Mouse (Mus musculus): ENCODE measurements around the gene Gse1.

The Gse1 gene

GRCm38 (mm10) chr8:120569123-120569522, 340.9 kb downstream of the Gse1 start:
- DNase-seq (ENCODE audit: low spot score in 2 of 2), result no peak

- DNase-seq (ENCODE audit: low spot score in 2 of 2), result peak; percentile 77 to 83
These were observed 341.9 kb downstream of the Gse1 start for GRCm38 (mm10) chr8:120569939-120570715.

- no peak for DNase-seq (ENCODE audit: low spot score in 2 of 2)
These were observed 343.3 kb downstream of the Gse1 start for GRCm38 (mm10) chr8:120571561-120571960.

GRCm38 (mm10) chr8:120572534-120572933, 344.3 kb downstream of the Gse1 start:
- peak in 1 of 2 experiments; percentile 77 for DNase-seq (ENCODE audit: low spot score in 2 of 2)

DNA sequence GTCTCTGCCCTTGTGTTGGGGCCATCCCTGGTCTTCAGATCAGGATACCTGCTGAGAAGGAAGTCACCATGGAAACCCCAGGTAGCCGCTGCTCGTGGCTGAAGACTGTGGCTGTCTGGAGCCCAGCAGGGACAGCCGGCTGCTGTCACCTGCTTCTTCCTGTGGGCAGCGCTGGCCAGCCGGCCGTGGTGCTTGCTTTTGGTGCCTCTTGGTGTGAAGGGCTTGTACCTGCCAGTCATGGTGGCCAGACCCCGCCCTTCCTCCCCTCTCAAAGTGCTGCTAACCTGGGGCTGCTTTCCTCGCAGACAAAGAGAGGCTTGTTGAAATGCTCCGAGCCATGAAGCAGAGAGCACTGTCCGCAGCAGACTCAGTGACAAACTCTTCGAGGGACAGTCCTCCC, 345.6 kb downstream of the Gse1 start:
- no peak for DNase-seq (ENCODE audit: low spot score in 2 of 2)

- no peak for DNase-seq (ENCODE audit: low spot score in 2 of 2)
These were observed 346.7 kb downstream of the Gse1 start for GRCm38 (mm10) chr8:120574941-120575340.

DNA sequence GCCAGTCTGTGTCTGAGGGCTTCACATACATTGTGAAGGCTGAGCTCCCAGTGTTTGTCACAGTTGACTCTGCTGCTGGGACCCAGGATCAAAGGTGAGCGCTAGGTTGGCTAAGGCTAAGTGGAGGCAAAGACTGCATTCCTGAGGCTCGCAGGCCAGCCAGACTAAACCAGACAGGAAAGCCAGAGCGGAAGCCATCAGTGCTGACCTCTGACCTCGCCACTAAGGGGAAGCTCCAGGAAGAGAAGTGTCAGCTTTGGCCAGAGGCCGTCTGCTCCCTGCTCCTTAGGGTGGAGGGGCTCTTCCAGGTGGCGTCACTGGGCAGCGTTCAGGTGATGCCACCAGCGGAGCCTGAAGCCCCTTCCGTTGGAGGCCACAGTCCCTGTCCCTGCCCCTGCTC, 347.5 kb downstream of the Gse1 start:
- no peak for DNase-seq (ENCODE audit: low spot score in 2 of 2)

DNA sequence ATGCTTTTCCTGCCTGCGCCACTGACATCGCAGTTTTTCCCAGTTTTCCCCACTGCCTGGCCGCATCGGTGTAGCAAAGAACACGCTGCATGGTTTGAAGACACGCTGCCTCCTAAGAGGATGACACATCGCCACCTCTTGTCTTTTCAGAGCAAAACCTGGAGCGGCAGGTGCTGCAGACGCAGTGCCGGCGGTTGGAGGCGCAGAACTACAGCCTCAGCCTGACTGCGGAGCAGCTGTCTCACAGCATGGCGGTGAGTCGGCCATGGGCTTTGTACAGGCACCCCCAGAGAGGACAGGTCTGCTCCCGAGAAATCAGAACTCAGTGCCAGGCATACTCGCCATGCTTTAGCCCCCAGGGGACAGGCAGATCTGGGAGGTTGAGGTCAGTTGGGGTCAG, 349.6 kb downstream of the Gse1 start:
- DNase-seq (ENCODE audit: low spot score in 2 of 2), result no peak

DNA sequence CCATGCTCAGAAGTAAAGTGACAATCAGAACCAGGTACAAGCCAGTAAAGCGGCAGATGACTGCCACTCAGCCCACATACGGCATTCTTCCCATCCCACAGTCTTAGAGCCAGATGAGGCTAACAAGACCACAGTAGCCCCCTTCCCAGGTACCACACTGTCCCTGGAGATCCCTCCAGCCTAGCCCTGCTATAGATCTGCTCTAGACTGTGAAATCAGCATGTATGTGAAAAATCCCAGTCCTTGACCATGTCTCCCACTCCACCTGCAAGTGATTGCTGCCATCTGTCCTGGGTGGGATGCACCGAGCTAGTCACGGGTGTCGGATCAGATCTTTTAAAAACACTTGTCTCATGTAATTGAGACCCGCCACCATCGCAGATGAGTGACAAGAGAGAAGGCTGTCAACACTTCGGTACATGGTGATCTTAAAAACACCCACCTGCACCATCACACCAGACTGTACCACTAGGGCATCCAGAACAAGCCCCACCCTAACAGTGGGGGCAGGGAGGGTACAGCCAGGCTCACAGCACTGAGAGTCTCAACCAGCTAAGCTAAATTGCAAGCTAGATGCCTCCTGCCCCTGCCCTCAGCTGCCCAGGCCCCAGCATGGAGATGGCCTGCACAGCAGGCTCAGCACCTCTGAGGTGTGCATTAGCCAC, 352.2 kb downstream of the Gse1 start:
- DNase-seq (ENCODE audit: low spot score in 2 of 2), result no peak

DNA sequence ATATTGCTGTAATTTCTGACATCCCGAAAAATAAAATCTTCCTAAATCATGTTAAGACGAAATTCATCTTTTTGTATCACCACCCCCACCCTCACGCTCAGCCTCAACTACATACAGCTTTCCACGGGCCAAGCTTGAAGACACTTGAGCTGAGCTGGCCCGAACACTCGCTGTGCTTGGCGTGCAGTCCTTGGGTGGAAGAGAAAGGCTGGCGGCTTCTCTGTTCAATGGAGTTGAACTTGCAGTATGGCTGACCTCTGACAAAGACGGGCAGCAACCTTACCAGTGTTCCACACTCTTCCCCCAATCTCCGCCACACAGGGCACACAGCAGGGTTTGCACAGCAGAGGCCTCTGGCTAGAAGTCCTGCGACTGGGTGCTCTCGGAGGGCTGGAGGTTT, 353.1 kb downstream of the Gse1 start:
- no peak for DNase-seq (ENCODE audit: low spot score in 2 of 2)

- DNase-seq (ENCODE audit: low spot score in 2 of 2), result no peak
These were observed 353.6 kb downstream of the Gse1 start for GRCm38 (mm10) chr8:120581811-120582210.

GRCm38 (mm10) chr8:120585521-120585920, 357.3 kb downstream of the Gse1 start:
- DNase-seq (ENCODE audit: low spot score in 2 of 2), result no peak

GRCm38 (mm10) chr8:120588908-120589771, 360.9 kb downstream of the Gse1 start, which contains the start of gene Gins2:
Gene Gins2, minus strand, starts transcription at chr8:120589304.
- DNase-seq (ENCODE audit: low spot score in 2 of 2), result peak; percentile 97 to 98

DNA sequence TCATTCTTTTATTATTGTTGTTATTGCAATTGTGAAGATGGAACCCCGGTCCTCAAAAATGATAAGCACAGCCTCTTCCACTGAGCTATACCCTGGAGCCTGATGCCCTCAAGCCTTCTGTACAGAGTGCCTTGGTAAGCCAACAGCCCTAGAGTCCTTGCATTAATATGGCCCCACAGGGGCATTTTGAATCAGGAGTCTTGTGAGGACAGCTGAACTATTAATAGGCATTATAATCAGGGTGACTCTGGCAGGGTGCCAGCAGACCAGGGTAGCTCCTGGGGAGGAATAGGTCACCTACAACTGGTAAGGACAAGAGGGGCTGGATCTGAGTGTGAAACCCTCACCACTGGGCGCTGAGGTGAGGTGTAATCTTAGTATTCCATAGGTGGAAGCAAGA, 361.7 kb downstream of the Gse1 start:
- peak in 1 of 2 experiments; percentile 62 for DNase-seq (ENCODE audit: low spot score in 2 of 2)

DNA sequence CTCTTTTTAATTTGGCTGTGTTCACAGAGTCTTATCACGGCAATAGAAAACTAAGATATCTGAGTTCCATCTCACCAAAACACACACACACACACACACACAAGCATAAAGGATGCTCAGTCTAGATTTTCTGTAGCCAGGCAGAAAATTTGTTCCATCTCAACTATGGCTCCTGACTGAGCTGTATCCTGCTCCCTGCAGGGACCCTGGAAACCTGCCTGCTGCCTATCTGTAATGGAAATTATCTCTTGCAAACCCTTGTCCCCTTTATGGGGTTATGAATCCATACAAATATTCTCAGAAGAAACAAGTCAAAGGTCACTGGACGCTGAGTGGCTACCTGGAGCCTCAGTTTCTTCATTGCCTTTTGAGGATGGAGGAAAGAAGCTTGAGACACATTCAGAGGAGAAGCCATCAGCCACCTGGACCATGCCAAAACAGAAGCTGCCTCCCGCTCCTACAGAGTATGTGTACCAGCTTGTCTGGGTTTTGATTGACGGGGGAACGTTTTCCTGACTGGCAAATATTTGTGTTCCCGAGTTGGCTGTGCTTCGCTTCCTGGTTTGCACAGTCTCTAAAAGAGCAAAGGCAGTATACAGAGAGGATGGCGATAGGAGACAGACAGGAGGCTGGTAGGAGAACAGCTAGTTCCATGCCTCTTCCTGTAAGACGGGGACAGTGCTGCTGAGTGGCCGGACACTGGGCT, 363.5 kb downstream of the Gse1 start:
- DNase-seq (ENCODE audit: low spot score in 2 of 2), result no peak

DNA sequence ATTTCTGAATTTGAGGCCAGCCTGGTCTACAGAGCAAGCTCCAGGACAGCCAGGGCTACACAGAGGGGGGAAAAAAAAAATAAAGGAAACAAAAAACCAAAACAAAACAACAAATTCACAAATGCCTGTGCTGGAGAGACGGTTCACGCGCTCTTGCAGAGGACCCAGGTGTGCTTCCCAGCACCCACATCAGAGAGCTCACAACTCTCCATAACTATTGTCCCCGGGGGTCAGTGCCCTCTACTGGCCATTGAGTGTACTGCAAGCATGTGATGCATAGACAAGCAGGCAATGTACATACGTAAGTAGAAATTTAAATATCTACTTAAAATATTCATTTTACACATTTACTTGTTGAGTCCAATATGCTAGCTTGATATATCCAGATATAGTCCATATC, 366.3 kb downstream of the Gse1 start:
- DNase-seq (ENCODE audit: low spot score in 2 of 2), result peak in 1 of 2 experiments; percentile 56

DNA sequence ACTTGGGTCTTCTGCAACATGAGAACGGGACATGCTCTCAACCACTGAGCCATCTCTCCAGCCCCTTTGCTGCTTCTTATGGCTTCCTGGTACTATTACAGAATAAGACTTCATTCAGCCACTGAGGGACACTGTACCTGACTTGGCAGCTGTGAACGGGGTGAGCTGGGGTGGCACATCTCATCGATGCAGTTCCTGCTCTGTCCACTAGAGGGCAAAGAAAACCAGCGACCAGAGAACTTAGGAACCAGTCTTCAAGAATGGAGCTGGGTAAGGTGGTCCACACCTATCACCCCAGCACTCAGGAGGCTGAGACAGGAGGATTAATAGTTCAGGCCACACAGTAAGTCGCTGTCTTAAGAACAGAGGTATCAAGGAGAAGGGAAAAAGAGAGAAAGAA, 367.7 kb downstream of the Gse1 start:
- peak; percentile 66 to 82 for DNase-seq (ENCODE audit: low spot score in 2 of 2)

DNA sequence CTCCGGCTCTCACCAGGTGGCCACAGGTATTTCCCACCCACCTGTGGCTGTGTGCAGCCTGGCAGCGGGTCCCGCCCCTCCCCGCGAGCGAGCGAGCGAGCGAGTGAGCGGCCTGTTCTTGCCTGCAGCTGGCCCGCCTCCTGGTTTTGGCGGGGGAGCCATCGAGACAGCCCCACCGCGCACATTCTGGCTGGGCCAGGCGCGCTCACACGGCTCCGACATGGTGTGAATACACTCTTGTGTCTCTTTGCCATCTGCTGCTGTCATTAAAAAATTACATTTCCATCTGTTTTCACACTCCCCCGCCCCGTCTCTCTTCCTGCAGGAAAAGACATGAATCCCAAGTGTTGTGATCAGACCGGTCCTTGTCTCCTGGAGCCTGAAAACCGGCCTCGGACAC, 370.3 kb downstream of the Gse1 start:
- no peak for DNase-seq (ENCODE audit: low spot score in 2 of 2)

DNA sequence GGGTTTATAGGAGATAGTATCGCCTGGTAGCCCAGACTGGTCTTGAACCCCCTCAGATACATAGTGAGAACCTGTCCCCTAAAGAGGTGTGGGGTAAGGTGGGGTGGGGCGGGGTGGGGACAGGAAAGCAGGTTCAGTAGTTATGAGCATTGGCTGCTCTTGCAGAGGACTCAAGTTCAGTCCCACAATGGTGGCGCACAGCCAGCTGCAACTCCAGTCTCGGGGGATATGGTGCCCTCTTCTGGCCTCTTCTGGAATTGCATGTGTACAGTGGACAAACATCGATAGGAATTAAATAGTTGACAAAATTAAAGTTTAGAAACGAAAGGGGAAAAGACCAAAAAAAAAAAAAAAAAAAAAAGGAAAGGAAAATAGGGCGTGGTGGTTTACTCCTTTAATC, 371.2 kb downstream of the Gse1 start:
- peak; percentile 77 to 89 for DNase-seq (ENCODE audit: low spot score in 2 of 2)

DNA sequence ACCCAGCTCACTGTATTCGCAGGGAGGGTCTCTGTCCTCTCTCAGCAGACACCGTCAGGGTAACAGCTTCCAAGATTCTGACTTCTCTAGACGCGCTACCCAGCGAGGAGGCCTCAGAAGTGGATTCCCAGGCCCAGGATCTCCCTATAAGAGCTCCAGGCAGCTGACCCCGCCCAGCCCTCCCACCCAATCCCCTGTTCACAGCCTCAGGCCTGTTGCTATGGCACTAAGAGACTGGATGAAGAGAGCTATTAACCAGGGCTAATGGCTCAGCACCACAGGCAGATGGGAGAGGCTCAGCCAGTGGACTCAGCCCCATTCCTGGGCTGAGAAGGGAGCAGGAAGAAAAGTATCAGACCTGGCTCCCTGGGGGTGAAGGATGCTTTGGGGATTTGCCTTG, 374.4 kb downstream of the Gse1 start:
- DNase-seq (ENCODE audit: low spot score in 2 of 2), result no peak

DNA sequence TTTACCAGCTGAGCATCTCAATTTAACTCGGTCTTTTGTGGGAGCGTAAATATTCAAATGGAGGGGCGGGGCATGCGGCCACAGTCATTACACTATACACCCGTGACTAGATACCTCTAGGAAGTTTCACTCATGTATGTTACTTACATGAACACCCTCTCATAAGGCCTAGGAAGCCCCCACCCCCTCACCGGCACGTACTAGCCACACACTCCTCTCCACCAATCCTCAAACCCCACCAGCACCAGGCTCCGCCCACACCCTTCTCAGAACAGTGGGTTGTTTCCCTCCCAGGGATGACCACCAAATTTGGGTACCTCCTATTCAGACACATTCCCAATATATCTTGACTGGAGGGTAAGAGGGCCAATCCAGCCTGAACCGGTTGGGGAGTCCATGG, 379.2 kb downstream of the Gse1 start:
- no peak for DNase-seq (ENCODE audit: low spot score in 2 of 2)

DNA sequence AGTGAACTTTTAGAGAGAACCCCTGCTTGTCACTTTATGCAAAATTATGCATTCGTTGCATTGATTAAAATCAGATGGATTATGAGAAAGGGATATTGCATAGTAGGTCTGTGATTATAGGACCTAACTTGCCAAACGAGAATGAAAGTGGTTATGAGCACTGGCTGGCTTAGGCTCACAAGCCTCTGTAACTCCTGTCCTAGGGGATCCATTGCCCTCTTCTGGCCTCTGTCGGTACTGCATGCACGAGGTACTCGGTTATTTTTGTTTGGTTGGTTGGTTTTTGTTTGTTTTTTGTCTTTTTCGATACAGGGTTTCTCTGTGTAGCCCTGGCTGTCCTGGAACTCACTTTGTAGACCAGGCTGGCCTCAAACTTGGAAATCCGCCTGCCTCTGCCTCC, 379.6 kb downstream of the Gse1 start:
- peak; percentile 85 to 93 for DNase-seq (ENCODE audit: low spot score in 2 of 2)

All from spleen, postnatal 10 days (tissue).